Mouse (Mus musculus): ENCODE data around the gene Qrfpr.

Qrfpr gene

DNA sequence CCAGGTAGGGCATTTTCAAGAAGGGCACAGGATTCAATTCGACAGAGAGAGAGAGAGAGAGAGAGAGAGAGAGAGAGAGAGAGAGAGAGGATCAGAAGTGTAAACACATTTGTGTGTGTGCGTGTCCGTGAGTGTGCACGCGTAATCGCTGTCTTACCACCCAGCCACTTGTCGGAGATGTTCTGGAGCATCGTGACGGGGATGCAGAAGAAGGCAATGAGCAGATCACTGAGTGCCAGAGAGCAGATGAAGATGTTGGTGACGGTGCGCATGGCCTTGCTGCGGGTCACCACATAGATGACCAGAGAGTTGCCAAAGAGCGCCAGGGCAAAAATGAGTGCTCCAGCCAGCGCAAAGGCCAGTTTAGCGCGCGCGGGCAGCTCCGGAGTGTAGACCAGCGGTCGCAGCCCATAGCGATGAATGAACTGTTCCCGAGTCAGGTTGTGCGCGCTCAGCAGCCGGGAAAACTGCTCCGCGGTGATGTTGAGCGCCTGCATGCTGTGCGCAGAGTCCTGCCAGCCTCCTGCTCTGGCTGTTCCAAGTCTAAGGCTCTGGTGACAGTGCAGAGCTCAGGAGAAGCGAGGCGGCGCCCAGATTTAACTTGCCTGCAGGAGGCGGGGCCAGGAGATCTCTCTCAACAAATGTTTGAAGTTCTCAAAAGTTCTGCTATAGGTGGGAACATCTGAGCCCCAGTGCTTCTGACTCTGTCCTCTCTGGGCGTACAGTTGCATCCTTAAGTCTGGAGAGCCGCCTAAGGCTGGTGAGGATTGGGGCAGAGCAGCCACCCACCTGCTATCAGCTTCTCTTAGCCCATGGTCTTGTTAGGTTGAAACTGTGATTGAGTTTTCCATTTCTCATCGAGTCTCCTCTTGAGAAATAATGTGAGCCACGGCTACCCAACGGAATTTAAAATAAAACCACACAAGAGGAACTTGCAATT is at the start of gene Qrfpr:
Qrfpr (minus strand) TSS at position 571 of the 940 bp plus-strand sequence.
- no peak for DNase-seq (ENCODE audit: extremely low spot score, low read depth, low spot score)

DNA sequence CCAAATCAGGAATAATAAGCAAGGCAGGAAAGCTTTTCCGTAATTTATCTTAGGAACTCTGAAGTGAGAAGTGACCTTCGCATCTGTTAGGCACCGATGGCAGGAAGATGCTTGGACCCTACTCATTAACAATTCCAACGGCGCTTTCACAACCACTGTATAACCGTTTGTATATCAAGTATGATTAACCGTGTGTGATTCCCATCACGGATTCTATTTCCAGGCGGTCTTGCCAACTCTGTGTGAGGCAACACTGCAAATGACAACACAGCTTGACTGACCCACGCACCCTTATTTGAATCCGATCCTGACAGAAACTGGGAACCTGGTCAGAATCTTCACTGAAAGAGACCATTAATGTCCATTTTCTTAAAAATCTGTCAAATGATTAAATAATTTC is 41.8 kb upstream of the Qrfpr start:
- DNase-seq (ENCODE audit: extremely low spot score, low read depth, low spot score), result no peak

DNA sequence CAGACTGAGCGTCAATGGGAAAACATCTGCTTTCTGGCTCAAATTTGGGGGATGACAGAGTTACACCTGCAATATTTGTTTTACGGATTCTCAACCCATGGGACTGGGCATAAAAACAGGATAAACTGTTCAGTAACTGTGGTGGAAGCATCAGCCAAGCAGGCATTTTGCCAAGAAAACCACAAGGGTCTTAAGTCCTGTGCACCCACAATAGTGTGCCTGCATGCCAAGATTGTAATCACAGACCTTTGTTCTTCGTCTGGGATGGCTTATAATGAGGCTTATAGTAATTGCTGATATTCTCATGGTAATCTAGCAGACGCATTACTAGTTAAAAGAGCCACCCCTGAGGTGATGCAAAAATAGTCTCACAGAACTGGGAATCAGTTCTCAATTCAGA is 41.2 kb upstream of the Qrfpr start:
- DNase-seq (ENCODE audit: extremely low spot score, low read depth, low spot score), result no peak

DNA sequence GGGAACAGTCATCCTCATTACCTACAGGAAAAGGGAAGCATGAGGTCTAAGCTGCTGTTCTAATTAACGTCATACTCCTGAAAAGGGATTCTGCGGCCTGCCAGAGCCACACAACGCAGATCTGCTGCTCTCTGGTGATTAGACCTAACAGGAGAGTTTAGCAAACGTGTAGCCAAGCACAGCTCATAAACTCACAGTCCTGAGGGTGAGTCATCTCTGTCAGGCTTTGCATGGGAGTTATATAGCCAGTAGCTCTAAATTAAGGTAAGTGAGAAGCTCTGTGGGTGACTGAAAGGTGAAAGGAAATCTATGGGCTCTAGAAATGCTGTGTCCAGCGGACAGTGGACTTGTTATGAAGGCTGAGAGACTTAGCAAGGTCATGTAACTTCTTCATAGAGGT is 28.5 kb upstream of the Qrfpr start:
- no peak for DNase-seq (ENCODE audit: extremely low spot score, low read depth, low spot score)

DNA sequence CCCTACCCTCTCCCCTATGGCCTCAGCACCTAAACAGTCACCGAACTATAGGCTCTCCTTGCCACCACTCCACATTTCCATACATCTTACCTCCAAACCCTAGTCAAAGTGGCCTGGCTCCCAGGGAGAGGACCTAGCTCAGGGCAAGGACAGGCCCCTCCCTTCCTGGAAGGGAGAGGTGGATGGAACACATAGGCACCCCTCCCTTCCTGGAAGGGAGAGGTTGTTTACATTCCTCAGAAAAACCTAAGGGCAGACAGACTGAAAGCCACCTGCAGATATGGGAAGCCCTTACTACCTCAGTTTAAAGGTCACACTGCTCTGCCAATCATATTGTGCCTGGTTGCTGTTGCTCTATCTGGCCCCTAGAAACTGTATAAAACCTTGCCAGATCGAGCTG is 26.3 kb upstream of the Qrfpr start:
- no peak for DNase-seq (ENCODE audit: extremely low spot score, low read depth, low spot score)

DNA sequence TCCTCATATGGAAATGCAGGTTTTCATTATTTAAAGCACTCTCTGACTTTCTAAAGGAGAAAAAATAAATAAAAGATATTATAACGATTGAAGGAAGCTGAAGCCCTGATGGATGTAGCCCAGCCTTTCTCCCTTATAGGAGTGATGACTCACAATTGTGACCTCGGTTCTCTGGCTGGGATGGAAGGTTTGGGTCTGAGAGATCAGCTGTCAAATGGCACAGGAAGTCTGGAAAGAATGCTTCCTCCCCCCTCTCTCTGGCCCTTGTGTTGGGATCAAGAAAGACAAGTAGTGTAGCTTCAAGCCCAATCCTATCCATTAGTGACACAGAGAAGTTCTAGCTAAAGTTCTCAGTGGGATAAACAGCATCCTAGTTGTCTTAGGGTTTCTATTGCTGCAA is 7.8 kb upstream of the Qrfpr start:
- DNase-seq (ENCODE audit: extremely low spot score, low read depth, low spot score), result no peak

DNA sequence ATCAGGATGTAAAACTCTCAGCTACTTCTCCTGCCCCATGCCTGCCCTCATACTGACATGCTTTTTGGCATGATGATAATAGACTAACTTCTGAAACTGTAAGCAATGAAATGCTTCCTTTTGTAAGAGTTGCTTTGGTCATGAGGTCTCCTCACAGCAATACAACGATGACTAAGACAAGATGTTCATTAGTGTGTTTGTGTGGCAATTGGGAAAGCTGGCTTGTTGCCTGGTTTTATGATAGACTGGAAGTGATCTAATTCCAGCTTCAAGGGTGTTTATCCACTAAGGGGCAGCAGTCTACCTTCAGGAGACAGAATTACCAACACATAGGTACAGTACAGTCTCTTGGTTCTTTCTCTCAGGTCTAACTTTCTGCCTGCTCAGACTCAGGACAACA is 5.1 kb upstream of the Qrfpr start:
- no peak for DNase-seq (ENCODE audit: extremely low spot score, low read depth, low spot score)

DNA sequence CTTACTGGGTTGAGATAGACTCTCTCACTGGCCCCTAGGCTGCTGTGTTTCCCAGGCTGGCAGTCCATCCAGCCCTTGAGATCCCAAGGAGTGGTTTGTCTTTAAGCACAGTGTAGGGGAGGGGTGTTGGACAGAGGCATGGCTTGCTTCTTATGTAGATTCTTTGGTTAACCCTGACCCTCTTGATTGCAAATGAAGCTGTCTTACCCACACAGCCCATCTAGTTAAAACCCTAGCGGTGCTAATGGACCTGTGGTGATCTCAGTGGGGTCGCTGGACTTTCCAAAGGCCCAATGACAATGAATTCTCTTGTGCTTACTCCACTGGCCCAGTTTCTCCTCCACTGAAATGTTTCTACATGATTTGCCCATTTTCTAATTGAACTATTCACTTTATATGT is 1.2 kb upstream of the Qrfpr start:
- DNase-seq (ENCODE audit: extremely low spot score, low read depth, low spot score), result no peak

DNA sequence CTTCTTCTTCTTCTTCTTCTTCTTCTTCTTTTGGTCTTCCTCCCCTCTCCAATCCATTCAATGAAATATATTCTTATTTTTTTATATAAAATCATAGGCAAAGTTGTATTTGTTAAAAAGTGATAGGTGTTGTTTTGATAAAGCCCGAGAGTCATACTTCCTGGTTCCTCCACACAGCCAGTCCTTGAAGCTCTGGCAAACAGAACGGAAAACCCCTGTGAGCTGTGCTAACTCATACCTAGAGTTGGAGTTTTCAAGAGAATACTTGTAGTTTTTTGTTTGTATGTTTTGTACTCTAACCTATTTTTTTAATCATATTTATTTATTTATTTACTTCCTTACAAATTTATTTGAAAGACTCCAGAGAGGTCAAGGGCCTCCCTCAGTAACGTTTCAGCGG is 9.4 kb downstream of the Qrfpr start:
- DNase-seq (ENCODE audit: extremely low spot score, low read depth, low spot score), result no peak

DNA sequence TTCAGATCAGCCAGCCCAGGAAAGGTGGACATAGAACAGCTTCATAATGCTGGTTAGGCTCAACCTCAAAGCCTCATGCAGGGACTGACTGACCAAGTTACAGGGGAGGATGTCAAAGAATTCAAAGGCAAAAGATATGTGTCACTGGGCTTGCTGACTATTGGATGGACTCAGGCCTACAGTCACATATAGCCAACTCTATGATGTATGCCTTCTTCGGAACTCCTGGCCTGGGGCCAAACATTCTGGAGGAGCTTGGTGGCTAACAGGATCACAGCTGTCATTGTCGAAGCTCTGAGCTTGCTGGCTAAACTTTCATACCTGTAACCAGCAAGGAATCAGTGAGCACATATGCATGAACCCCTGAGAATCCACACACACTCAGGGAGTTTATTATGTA is 11.2 kb downstream of the Qrfpr start:
- DNase-seq (ENCODE audit: extremely low spot score, low read depth, low spot score), result no peak

DNA sequence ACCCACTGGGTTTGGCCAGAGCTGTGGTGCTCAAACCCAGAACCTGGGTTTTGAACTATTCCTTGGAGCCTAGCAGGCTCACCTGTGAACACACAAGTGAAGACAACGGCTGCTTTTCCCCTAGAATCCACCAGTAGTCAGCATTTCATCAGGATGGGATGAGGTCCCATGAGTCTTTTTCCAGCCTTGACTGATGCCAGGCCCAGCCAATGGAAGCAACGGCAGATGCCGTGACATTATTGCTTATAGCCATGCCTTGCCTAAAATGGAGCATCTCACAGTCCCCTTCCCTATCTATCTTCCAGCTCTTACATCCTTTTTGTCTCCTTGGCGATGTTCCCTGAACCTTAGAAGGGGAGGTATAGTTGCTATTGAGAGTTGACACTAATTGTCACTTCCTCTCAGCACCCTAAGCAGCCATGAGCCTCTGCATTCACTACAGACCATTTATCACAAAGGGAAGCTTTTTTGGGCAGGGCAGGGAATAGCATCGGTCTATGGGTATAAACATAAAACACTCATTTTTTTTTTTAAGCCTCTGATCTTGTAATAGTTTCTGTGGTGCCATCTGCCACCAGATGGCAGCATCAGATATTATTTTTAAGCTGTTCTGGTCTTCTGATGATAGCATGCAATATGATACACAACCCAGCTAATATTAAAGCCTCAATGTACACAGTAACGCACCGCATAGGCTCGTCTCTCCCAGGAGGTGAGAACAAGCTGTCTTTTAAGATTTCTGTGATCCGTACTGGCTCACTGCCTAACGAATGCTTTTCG is 12.1 kb downstream of the Qrfpr start:
- DNase-seq (ENCODE audit: extremely low spot score, low read depth, low spot score), result no peak

DNA sequence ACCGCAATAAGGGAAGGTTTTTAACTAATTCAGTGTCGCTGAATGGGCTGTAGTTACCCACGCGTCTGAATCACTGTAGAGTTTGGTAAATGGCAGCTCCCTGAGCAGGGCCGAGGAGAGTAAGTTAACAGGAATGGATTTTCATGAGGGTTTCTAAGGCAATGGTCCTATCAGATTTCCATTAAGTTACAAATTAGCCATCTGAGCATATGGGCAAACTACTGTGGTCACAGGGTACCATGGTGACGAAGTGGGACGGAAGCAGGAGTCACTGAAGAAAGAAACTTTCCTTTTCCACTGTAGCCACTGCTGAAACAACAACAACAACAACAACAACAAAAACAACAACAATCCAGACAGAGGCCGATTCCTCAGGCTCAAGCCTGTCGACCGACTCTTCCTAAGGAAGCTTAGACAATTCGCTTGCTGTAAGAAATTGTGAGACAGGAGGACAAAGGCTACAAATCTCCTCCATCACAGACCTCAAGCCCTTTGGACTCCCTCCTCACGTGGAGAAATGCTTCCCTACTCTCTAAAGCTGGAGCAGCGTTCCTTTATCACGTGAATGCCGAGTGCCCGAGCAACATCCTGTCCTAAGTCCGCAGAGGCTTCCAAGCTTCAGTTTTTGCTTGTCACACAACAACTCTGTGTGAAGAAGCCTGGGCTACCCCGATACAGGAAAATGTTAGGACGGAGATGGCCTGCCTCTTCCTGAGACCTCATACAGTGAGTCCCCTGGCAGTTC is 14.4 kb downstream of the Qrfpr start:
- no peak for DNase-seq (ENCODE audit: extremely low spot score, low read depth, low spot score)

DNA sequence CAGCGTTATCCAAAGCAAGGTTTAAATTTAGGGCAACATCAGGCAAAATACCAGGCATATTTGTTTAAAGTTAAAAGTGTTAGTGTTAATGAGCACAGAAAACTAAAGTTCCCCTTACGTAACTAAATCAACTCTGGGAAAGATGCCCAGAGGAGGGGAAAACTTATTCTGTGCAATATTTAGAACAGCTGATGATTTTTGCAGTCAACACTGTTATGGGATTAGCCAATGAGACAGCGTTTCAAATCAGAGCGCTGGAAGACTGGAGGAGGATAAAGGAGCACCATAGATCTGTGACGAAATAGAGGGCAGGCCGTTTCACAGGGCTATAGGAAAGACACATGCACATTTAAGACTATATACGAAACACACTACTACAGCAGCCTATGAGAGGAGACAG is 19.2 kb downstream of the Qrfpr start:
- DNase-seq (ENCODE audit: extremely low spot score, low read depth, low spot score), result no peak

DNA sequence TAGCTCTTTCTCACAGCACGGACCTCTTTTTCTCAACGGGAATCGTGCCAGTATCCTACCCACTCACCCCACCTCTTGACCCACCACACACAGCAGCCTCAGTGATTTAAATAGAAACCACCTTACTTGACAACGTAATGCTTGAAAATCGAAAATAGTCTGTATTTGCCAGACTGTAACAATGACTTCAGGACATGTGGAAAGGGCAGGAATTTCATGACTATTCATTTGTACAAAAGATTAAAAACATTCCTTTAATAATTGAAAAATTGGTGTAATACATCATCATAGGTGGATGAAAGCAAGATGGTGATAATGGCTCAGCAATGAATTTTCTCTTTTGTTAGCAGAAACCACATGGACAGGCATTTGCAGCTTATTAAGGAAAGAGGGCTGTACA is 21.0 kb downstream of the Qrfpr start:
- DNase-seq (ENCODE audit: extremely low spot score, low read depth, low spot score), result no peak

DNA sequence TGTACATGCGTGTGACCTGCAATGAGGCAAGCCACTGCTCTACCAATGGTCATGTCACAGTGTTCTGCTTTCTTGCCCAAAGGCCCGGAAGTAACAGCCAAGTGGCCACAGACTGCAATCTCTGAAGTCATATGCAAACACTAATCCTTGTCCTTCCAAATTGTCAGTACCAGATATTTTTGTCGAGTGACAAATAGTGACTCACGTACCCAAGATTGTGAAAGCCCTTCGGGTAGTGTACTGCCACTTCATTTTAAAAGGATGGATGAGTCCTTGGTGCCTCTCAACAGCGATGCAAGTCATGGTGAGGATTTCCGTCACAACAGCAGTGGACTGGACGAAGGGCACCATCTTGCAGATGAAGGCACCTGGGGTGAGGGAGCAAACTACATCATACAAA is 32.9 kb downstream of the Qrfpr start:
- no peak for DNase-seq (ENCODE audit: extremely low spot score, low read depth, low spot score)

DNA sequence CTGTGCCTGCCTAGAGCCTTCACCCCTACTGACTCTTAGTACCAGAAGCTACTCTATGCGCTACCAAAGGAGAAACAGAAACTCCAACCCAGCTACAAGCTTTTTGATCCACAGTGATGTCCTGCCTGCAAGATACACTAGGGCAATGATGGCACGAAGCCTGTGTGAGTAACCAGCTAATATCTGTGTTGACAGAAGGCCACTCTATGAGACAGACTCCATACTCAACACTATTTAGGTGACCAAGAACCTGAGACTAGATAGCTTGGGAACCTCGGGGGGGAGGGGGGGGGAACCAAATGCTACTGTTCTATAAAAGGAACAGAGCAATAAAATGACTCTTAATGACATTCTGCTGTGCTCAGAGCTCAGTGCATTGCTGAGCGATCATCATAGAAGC is 35.6 kb downstream of the Qrfpr start:
- no peak for DNase-seq (ENCODE audit: extremely low spot score, low read depth, low spot score)

DNA sequence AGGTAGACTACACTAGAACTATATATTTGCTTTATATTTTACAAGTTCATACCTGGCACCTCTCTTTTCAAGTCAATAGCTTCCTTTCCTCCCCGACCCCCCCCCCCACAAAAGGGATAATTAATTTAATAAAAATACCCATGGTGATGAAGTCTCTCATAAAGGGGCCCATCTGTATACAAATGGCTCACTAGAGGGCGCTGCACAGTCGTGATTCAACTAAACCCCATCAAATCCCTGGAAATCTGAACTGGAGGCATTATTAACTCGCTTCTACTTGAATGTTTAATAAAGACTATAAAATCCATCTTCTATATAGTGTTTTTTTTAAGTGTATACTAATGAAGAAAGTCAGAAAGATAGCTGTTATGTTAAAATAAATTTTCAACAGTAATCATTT is 40.6 kb downstream of the Qrfpr start:
- peak; percentile 20 for DNase-seq (ENCODE audit: extremely low spot score, low read depth, low spot score)

DNA sequence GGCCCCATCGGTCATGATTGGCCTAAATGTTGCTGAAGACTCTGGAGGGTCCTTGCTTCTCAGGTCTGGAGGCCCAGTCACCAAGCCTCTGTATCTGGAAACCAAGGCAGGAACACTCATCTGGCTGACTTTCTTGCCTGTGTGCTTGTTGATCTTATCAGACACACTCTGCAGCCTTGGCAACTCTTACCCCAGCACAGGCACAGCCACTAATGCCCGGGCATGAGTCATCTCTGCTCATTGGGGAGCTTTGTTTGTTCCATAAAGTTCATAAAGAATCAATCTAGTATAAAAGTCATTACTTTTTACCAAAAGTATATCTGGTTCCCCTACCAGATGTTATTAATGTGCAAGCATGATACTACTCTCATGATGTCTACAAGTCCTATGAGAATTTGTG is 48.4 kb downstream of the Qrfpr start:
- no peak for DNase-seq (ENCODE audit: extremely low spot score, low read depth, low spot score)

DNA sequence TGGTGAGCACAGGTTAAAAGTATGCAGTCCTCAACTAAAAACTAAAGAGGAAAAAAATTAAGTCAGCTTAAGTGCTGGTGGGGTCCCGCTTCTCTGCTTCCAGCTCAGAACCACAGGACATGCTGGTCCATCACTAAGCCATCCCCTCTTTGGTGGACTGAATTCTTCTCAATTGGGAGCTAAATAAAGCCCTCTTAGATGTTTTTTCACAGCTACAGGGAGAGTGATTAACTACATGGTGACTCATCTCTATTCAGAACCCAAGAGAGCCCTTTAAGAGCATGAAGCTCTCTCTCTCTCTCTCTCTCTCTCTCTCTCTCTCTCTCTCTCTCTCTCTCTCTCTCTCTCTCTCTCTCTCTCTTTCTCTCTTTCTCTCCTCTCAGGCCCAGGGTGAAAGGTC is 50.8 kb downstream of the Qrfpr start:
- no peak for DNase-seq (ENCODE audit: extremely low spot score, low read depth, low spot score)

DNA sequence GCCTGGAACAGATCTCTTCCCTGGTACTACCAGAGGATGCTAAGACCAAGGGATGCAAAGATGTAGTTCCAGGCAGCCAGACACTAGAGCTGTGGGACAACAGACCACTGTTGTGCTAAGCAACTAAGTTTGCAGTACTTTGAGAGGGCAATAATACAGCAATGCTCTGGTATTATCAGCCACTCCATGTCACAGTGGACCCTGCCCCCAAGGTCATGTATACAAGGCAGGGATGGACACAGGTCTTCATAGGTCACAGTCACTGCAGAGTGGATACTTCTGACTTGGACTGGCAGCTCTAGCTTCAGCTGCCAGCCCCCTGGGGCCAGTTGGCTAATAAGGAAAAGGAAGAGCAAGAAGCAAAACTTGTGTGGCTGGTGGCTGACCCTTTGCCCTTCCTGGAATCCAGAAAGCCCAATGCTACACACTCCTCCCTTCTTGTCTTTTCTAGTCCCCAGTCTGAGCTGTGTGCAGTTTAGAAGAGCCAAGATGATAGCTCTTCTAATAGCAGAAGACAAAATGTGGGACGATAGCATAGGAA is 51.4 kb downstream of the Qrfpr start:
- DNase-seq (ENCODE audit: extremely low spot score, low read depth, low spot score), result no peak

DNA sequence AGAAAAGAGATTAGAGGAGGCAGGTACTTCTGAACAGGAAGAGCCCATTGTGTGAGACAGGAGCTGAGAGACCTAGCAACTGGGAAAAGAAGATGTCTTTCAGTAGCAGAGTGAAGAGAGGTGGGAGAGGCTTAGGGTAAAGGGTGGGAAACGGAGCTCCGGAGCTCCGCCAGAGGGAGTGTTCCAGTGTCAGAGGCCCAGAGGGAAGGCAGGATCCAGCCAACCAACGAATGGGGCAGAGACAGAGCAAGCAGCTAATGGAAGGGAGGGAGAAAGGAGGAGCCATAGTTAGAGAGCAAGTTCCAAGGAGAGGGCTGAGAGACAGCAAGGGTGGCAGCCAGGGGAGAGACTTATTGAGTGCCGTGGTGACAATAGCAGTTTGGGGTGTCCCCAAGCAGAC is 66.8 kb downstream of the Qrfpr start:
- DNase-seq (ENCODE audit: extremely low spot score, low read depth, low spot score), result no peak
